Mouse (Mus musculus) cerebellum, adult 11 months (tissue): Measurements from ENCODE around the gene Prep.
"Not testable (repeated sequence)": the region's sequence is repeated elsewhere in the genome, so short reads cannot be mapped to it uniquely, and the experiment has no call there.

Experiments
- DNase-seq: peaks from one replicate; pipeline ENCODE4 v3.0.0; 2022

Prep gene

GRCm38 (mm10) chr10:45076585-45076984 is 9.6 kb downstream of the Prep start:
- no peak for DNase-seq

DNA sequence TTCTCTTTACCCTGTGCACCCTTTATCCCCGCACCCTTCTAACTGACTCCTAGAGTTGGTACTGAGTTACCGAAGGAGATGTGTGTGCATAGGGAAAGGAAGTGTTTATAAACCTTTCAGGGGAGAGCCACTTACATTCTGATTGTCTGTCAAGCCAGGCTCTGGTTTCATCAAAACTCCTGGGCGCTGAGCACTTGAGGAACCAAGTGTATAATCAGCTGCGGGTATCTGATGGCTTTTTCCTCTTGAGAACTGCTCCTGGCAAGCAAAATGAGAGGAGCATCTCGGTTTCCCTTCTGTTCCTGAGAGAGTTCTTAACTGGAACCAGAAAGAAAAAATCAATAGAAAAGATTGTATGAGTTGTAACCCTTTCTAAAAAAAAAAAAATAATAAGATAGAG is 10.3 kb downstream of the Prep start:
- no peak for DNase-seq

- DNase-seq = no peak
Measured at GRCm38 (mm10) chr10:45079756-45080155, 12.8 kb downstream of the Prep start.

DNA sequence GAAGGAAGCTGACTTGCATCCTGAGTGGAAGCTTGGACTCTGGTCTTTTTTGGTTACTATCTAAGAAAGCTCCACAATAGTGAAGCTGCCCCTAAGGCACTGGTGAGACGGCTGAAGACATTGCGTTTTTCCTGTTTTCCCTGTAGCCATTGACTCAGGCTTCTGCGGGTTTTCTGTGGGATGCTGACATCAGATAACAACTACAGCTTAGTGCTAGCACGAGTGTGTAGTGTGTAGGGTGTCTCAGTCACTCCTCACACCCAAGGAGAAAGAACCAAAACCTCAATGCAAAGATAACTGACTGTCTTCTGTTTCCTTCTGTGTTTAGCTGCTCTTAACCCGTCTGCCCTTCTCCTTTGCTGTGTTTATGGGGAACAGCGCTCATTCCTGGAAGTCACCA is 13.5 kb downstream of the Prep start:
- DNase-seq = no peak

- no peak for DNase-seq
Measured at GRCm38 (mm10) chr10:45082730-45083129, 15.7 kb downstream of the Prep start.

DNA sequence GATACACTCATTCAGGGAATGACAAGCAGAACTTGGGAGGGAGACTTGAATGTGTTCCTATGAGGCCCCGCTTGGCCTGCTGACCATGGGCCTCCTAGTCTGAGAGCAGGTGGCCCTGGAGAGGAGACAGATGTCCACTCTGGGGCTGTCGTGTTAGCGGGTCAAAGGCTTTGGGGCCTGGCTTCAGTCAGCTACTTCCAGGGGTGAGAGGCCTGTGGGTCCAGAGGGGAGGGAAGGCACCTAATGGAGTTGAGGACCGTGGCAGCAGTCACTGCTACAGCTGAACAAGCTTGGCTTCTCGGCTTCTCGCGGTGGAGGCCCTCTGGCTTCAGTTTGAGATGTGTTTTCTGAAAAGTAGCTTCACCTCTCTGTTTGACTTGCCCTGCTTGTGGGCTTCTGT is 17.0 kb downstream of the Prep start:
- DNase-seq = not testable (repeated sequence)

DNA sequence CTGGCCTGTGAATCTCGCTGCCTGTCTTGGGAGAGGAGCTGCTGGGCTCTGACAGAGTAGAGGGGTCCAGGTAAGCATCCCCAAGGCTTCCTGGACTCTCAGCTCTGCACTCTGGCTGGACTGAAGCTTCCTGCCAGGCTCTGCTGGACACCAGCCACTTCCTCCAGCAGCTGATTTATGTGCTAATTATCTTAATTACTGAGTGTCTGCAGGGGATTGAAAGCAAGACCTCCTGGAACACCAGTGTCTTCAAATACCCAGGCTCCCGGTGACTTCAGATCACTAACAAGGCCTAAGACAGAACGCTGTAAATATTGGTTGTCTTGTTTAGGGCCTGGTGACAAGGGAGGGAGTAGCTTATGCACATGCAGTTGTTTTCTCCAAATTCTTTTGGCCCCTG is 17.5 kb downstream of the Prep start:
- no peak for DNase-seq

GRCm38 (mm10) chr10:45085315-45085714 is 18.3 kb downstream of the Prep start:
- no peak for DNase-seq

- DNase-seq = no peak
Measured at GRCm38 (mm10) chr10:45086637-45087036, 19.6 kb downstream of the Prep start.

DNA sequence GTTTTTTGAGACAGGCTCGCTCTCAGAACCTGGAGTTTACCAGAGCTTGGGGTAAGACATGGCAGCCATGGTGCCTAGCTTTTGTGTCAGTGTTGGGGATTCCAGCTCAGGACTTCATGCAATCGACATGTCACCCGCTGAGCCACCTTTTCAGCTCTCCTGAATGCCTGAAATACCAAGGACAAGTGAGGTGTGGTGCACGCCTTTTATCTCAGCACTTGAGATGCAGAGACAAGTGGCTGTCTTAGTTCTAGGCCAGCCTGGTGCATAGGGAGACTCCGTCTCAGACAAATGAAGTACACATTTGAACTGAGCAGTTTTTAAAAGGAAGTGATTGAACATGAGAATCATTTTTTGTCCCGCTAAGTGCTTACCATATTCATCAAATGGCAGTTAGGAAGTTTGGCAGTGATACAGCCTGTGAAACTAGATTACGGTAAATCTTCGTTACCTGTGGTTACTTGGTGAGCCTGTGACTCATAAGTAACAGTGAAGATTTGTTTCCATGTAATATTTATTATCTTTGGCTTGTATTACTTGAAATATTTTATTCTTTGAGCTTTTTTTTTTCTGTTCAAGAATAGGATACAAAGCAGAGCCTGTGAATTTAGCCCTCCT is 24.6 kb downstream of the Prep start:
- DNase-seq = no peak

GRCm38 (mm10) chr10:45092080-45093056 is 25.4 kb downstream of the Prep start:
- no peak for DNase-seq

- DNase-seq = no peak
Measured at GRCm38 (mm10) chr10:45098751-45099150, 31.7 kb downstream of the Prep start.

- no peak for DNase-seq
Measured at GRCm38 (mm10) chr10:45100473-45100872, 33.5 kb downstream of the Prep start.

DNA sequence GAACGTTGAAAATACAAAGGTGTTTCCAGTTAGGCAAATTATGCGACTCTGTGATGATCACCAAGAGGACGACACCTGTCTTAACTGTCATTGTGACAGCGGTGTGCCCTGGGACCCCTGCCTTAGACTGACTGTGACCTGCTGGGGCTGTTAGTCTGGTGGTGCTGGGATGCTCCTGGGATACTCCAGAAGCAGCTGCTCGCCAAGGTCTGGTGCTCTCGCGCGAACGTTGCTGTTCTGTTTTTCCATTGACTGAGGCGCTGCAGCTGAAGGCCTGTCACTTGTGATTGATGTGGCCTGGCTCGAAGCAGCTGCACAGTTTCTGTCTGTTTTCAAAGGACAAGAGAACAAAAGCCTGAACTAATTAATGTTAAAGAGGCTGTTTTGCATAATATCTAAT is 36.2 kb downstream of the Prep start:
- no peak for DNase-seq

DNA sequence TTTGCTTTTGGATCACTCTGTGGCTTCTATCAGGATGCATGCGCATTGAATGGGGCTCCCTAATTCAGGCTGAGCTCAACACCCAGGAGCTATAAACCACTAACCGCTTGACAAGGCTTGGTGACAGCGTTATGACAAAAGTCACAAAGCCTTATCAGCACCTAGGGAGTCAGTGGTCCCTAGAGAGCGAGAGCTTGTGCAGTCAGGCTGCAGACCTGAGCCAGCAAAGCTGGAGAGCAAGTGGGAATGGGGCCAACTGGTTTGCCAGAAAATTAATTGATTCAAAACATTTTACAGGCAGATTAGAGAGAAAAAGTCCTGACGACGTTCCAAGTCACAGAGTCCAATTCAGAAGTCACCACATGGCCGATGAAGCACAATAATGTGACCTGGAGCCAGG is 37.1 kb downstream of the Prep start:
- DNase-seq = peak; percentile 15

DNA sequence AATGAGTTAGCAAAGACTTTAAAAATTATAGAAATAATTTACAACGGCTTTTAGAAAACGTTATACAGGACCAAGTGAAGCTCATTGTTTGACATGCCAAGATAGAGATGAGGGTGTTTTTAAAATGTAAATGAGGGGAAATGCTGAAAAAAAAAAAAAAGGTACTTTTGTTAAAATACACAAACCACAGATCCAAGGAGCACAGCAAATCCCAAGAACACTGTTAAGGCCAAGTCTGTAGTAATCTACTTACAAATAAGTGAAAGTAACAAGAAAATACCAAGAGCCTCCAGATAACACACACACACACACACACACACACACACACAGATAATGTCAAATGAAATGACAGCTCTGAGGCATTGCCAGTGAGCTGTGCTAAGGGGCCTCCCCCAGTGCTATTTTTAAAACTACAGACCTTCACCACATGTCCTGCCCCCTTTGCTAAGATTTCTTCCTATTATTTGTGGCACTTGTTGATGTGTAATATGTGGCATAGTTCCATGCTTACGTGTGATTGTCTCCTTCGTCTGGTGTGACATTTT is 37.6 kb downstream of the Prep start:
- no peak for DNase-seq

DNA sequence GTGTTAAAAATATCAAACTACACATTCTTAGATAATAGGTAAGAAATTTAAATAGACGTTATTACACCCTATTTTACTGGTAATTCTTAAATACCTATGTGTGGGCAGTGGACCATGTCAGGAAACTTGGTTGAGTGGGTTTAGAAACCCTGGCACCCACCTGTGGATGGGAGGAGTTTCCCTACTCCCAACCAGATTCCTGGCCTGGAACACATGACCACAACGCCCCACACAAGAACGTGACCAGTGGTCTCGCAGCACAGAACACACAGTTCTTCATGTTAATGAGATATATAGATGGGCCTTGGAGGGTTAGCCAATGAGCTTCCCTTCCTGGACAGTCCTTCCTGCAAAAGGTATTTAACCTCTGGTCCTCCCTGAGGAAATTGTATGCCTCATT is 39.5 kb downstream of the Prep start:
- no peak for DNase-seq

- DNase-seq = no peak
Measured at GRCm38 (mm10) chr10:45107313-45107712, 40.3 kb downstream of the Prep start.

DNA sequence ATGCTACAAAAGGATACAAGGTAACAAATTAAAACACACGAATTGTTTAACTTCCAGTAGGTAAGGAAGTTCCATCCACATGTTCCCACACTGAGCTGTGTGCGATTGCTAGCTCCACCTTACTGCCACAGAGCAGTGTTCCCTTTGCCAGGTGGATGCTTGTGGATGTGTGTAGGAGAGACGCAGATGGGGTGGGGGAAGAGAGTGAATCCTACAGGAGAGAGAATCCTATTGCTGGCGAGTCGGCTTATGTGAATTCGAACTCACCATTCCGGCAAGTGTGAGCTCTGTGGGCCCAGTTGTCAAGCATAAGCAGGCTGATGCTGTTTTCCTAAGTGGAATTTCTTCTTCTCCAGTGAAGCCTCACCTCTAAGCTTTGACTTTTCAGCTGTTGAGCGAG is 42.0 kb downstream of the Prep start:
- DNase-seq = no peak

GRCm38 (mm10) chr10:45109974-45110373 is 43.0 kb downstream of the Prep start:
- DNase-seq = no peak

DNA sequence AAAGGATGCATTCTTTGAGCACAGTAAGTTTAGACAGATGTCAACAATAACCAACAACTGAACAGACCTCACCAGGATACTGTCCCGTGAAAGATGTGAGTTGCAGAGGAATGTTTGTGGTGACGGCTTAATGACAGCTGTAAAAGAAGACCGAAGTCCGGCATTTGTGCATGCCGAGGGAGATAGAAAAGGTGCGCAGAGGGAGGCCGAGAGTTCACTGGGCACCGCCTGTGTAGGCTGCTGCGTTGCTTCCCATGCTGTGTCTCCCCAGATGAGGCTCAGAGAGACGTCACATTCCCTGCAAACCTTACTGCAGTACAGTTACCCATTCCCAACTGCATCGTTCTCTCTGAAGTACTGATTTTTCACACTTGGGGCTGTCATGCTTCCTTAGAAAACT is 45.9 kb downstream of the Prep start:
- DNase-seq = no peak

DNA sequence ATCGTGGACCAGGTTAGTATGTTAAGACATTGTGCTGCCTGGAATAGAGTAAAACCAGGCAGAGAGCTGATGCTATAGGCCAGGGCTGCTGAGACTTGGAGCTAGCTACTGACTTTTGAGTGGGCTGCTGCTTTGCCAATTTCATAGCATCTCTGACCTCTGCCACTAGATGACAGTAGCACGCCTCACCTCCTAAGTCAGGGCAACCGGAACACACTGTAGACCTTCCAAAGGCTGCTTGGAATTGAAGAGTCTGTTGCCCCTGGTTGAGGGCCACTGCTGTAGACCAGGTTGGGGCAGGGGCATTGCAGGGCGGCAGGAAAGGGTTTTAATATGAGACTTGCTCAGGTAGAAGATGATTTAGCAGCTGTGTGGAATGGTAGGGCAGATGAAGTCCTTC is 47.5 kb downstream of the Prep start:
- DNase-seq = no peak

- DNase-seq = no peak
Measured at GRCm38 (mm10) chr10:45116832-45117231, 49.8 kb downstream of the Prep start.

- peak; percentile 6 for DNase-seq
Measured at GRCm38 (mm10) chr10:45118389-45118788, 51.4 kb downstream of the Prep start.
